Mouse (Mus musculus): ENCODE measurements around the gene Ankrd23. TPM values are rescaled to one million over a fixed set of nuclear protein-coding genes. Genes with fewer than 3 reads are reported as not detected.

The Ankrd23 gene
- polyA plus RNA-seq, 1 experiment from 2014 or later, result 7.3 TPM

- H3K4me2 ChIP-seq (ENCODE audit: low read depth, severe bottlenecking), result no peak overlapping the region
- DNase-seq (ENCODE audit: low spot score) (no peak), ATAC-seq (ENCODE audit: insufficient number of reproducible peaks, low FRiP score, low TSS enrichment, low read depth) (no peak)
- no peaks in the 10 kb centered on the region for H3K27me3 ChIP-seq (ENCODE audit: control insufficient read depth, insufficient read depth, low read length)
- WGBS, result 50% methylated on average over 5 of the region's 5 CpGs
- H3K4me3 ChIP-seq (ENCODE audit: low read depth, low read length), result no peak overlapping the region
- H3K9me3 ChIP-seq (ENCODE audit: control insufficient read depth, low read length), result no peaks in the 10 kb centered on the region
- peaks cover 2% of the 10 kb centered on the region; the same call in 1 of the 2 replicates for H3K36me3 ChIP-seq (ENCODE audit: control insufficient read depth, insufficient read depth, low read length)
- no peak overlapping the region for H3K27ac ChIP-seq (replicated peaks; ENCODE audit: low read depth, low read length)
- no peak overlapping the region for H3K9ac ChIP-seq (ENCODE audit: low read length)
- peaks cover 29% of the 10 kb centered on the region for H3K4me1 ChIP-seq (ENCODE audit: control insufficient read depth, insufficient read depth, low read length)
Measured at GRCm38 (mm10) chr1:36559888-36560287, 23.2 kb upstream of the Ankrd23 start.

- peak overlapping the region; percentile 96 for H3K4me3 ChIP-seq (ENCODE audit: low read depth, low read length)
- DNase-seq (ENCODE audit: low spot score) (no peak), ATAC-seq (ENCODE audit: insufficient number of reproducible peaks, low FRiP score, low TSS enrichment, low read depth) (no peak)
- 4% methylated on average over 4 of the region's 4 CpGs for WGBS
- H3K4me2 ChIP-seq (ENCODE audit: low read depth, severe bottlenecking), result peak overlapping the region; percentile 99
- H3K27me3 ChIP-seq (ENCODE audit: control insufficient read depth, insufficient read depth, low read length), result no peaks in the 10 kb centered on the region
- peaks cover 3% of the 10 kb centered on the region; the same call in 1 of the 2 replicates for H3K36me3 ChIP-seq (ENCODE audit: control insufficient read depth, insufficient read depth, low read length)
- H3K9me3 ChIP-seq (ENCODE audit: control insufficient read depth, low read length), result no peaks in the 10 kb centered on the region
- peak overlapping the region; percentile 82; the same call in 1 of the 2 replicates for H3K9ac ChIP-seq (ENCODE audit: low read length)
- peaks cover 35% of the 10 kb centered on the region for H3K4me1 ChIP-seq (ENCODE audit: control insufficient read depth, insufficient read depth, low read length)
- no peak overlapping the region; the same call in 1 of the 2 replicates for H3K27ac ChIP-seq (replicated peaks; ENCODE audit: low read depth, low read length)
Measured at GRCm38 (mm10) chr1:36559256-36559655, 22.6 kb upstream of the Ankrd23 start.

GRCm38 (mm10) chr1:36558031-36558993 is 21.6 kb upstream of the Ankrd23 start, which contains the start of gene Sema4c:
TSS of gene Sema4c (minus strand) at chr1:36558349.
- DNase-seq (ENCODE audit: low spot score) (peak; percentile 93), ATAC-seq (ENCODE audit: insufficient number of reproducible peaks, low FRiP score, low TSS enrichment, low read depth) (peak; percentile 68)
- no peaks in the 10 kb centered on the region for H3K9me3 ChIP-seq (ENCODE audit: control insufficient read depth, low read length)
- H3K4me1 ChIP-seq (ENCODE audit: control insufficient read depth, insufficient read depth, low read length), result peaks cover 39% of the 10 kb centered on the region
- peaks cover 11% of the 10 kb centered on the region; the same call in 1 of the 2 replicates for H3K36me3 ChIP-seq (ENCODE audit: control insufficient read depth, insufficient read depth, low read length)
- peak within 1 kb of the TSS; percentile 96 for H3K4me3 ChIP-seq (ENCODE audit: low read depth, low read length)
- WGBS, result under 1% methylated on average over 69 of the region's 69 CpGs
- H3K27me3 ChIP-seq (ENCODE audit: control insufficient read depth, insufficient read depth, low read length), result no peaks in the 10 kb centered on the region
- H3K9ac ChIP-seq (ENCODE audit: low read length), result peak within 1 kb of the TSS; percentile 82
- H3K4me2 ChIP-seq (ENCODE audit: low read depth, severe bottlenecking), result peak within 1 kb of the TSS; percentile 99
- peak within 1 kb of the TSS; percentile 94 for H3K27ac ChIP-seq (replicated peaks; ENCODE audit: low read depth, low read length)

GRCm38 (mm10) chr1:36557457-36558011 is 20.9 kb upstream of the Ankrd23 start:
- ATAC-seq (ENCODE audit: insufficient number of reproducible peaks, low FRiP score, low TSS enrichment, low read depth) (peak; percentile 71), DNase-seq (ENCODE audit: low spot score) (peak; percentile 91)
- H3K4me3 ChIP-seq (ENCODE audit: low read depth, low read length), result peak overlapping the region; percentile 96
- peak overlapping the region; percentile 94 for H3K27ac ChIP-seq (replicated peaks; ENCODE audit: low read depth, low read length)
- peak overlapping the region; percentile 99 for H3K4me2 ChIP-seq (ENCODE audit: low read depth, severe bottlenecking)
- WGBS, result under 1% methylated on average over 41 of the region's 48 CpGs
- H3K9ac ChIP-seq (ENCODE audit: low read length), result peak overlapping the region; percentile 82
- no peaks in the 10 kb centered on the region for H3K9me3 ChIP-seq (ENCODE audit: control insufficient read depth, low read length)
- H3K27me3 ChIP-seq (ENCODE audit: control insufficient read depth, insufficient read depth, low read length), result no peaks in the 10 kb centered on the region
- H3K36me3 ChIP-seq (ENCODE audit: control insufficient read depth, insufficient read depth, low read length), result peaks cover 16% of the 10 kb centered on the region
- H3K4me1 ChIP-seq (ENCODE audit: control insufficient read depth, insufficient read depth, low read length), result peaks cover 38% of the 10 kb centered on the region

GRCm38 (mm10) chr1:36556553-36557456 is 20.1 kb upstream of the Ankrd23 start:
- peak overlapping the region; percentile 82 for H3K9ac ChIP-seq (ENCODE audit: low read length)
- no peaks in the 10 kb centered on the region for H3K9me3 ChIP-seq (ENCODE audit: control insufficient read depth, low read length)
- under 1% methylated on average over 52 of the region's 52 CpGs for WGBS
- H3K27ac ChIP-seq (replicated peaks; ENCODE audit: low read depth, low read length), result peak overlapping the region; percentile 94
- peak overlapping the region; percentile 96 for H3K4me3 ChIP-seq (ENCODE audit: low read depth, low read length)
- ATAC-seq (ENCODE audit: insufficient number of reproducible peaks, low FRiP score, low TSS enrichment, low read depth), result peak; percentile 67
- peaks cover 20% of the 10 kb centered on the region for H3K36me3 ChIP-seq (ENCODE audit: control insufficient read depth, insufficient read depth, low read length)
- peak; percentile 100 for DNase-seq (ENCODE audit: low spot score)
- no peaks in the 10 kb centered on the region for H3K27me3 ChIP-seq (ENCODE audit: control insufficient read depth, insufficient read depth, low read length)
- peak overlapping the region; percentile 99 for H3K4me2 ChIP-seq (ENCODE audit: low read depth, severe bottlenecking)
- H3K4me1 ChIP-seq (ENCODE audit: control insufficient read depth, insufficient read depth, low read length), result peaks cover 33% of the 10 kb centered on the region

GRCm38 (mm10) chr1:36555798-36556395 is 19.2 kb upstream of the Ankrd23 start:
- Histone ChIP-seq H3K27me3 (ENCODE audit: control insufficient read depth, insufficient read depth, low read length) (no peaks in the 10 kb centered on the region), H3K27ac (replicated peaks; ENCODE audit: low read depth, low read length) (peak overlapping the region; percentile 94), H3K4me1 (ENCODE audit: control insufficient read depth, insufficient read depth, low read length) (peaks cover 31% of the 10 kb centered on the region), H3K9ac (ENCODE audit: low read length) (peak overlapping the region; percentile 82), H3K9me3 (ENCODE audit: control insufficient read depth, low read length) (no peaks in the 10 kb centered on the region), H3K4me3 (ENCODE audit: low read depth, low read length) (peak overlapping the region; percentile 96), H3K36me3 (ENCODE audit: control insufficient read depth, insufficient read depth, low read length) (peaks cover 23% of the 10 kb centered on the region), H3K4me2 (ENCODE audit: low read depth, severe bottlenecking) (peak overlapping the region; percentile 99)
- DNase-seq (ENCODE audit: low spot score) (peak; percentile 53), ATAC-seq (ENCODE audit: insufficient number of reproducible peaks, low FRiP score, low TSS enrichment, low read depth) (no peak)
- 1% methylated on average over 8 of the region's 8 CpGs for WGBS

- H3K4me1 ChIP-seq (ENCODE audit: control insufficient read depth, insufficient read depth, low read length), result peaks cover 34% of the 10 kb centered on the region
- H3K4me3 ChIP-seq (ENCODE audit: low read depth, low read length), result peak overlapping the region; percentile 96; the same call in 1 of the 2 replicates
- H3K36me3 ChIP-seq (ENCODE audit: control insufficient read depth, insufficient read depth, low read length), result peaks cover 31% of the 10 kb centered on the region
- no peaks in the 10 kb centered on the region for H3K27me3 ChIP-seq (ENCODE audit: control insufficient read depth, insufficient read depth, low read length)
- H3K27ac ChIP-seq (replicated peaks; ENCODE audit: low read depth, low read length), result no peak overlapping the region
- peak overlapping the region; percentile 99 for H3K4me2 ChIP-seq (ENCODE audit: low read depth, severe bottlenecking)
- DNase-seq (ENCODE audit: low spot score) (no peak), ATAC-seq (ENCODE audit: insufficient number of reproducible peaks, low FRiP score, low TSS enrichment, low read depth) (no peak)
- no peaks in the 10 kb centered on the region for H3K9me3 ChIP-seq (ENCODE audit: control insufficient read depth, low read length)
- peak overlapping the region; percentile 82; the same call in 1 of the 2 replicates for H3K9ac ChIP-seq (ENCODE audit: low read length)
- 73% methylated on average over 21 of the region's 21 CpGs for WGBS
Measured at GRCm38 (mm10) chr1:36554633-36555399, 18.1 kb upstream of the Ankrd23 start.

Data from limb, embryonic 11.5 days (tissue).